Comparison of ENCODE assay signal across 9 mouse cellular contexts in the genomic region with DNA sequence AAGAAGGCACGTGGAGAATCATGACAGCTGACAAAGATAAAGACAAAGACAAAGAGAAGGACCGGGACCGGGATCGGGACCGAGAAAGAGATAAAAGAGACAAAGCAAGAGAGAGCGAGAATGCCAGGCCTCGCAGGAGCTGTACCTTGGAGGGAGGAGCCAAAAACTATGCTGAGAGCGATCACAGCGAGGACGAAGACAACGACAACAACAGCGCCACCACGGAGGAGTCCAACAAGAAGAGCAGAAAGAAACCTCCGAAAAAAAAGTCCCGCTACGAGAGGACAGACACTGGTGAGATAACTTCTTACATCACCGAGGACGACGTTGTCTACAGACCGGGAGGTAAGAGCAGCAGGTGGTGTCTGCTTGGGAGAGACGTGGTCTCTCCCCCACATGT.
DNase-seq lines count a peak whose midpoint lies in the region; ATAC-seq lines count a peak whose summit lies in the region.
"Had no signal": no experiment of that assay in that cellular context is flagged by ENCODE, and none has a peak within 500 bp of the region (broad histone marks: within the 10 kb centered on the region; RNA-seq: fewer than 3 reads in every experiment).

No protein-coding gene starts in this region.

- no peak for ATAC-seq in heart, embryonic 11.5 days (replicated peaks; ENCODE audit: insufficient number of reproducible peaks, low FRiP score, low TSS enrichment)
- ATAC-seq in heart, embryonic 16.5 days (replicated peaks; ENCODE audit: extremely low read depth, insufficient read depth, low FRiP score), result no peak

- H3K27me3 ChIP-seq in heart, embryonic 11.5 days (ENCODE audit: control insufficient read depth, insufficient read depth, low read length), result no peaks in the 10 kb centered on the region
- H3K27me3 ChIP-seq in heart, embryonic 16.5 days (ENCODE audit: control insufficient read depth, insufficient read depth, low read length), result no peaks in the 10 kb centered on the region

- H3K36me3 ChIP-seq in heart, embryonic 11.5 days (ENCODE audit: control insufficient read depth, insufficient read depth, low read length), result no peaks in the 10 kb centered on the region
- H3K36me3 ChIP-seq in heart, embryonic 16.5 days (ENCODE audit: control insufficient read depth, insufficient read depth), result peaks cover 9% of the 10 kb centered on the region; the same call in 1 of the 2 replicates

- no peak overlapping the region; the same call in 1 of the 2 replicates for H3K9ac ChIP-seq in heart, embryonic 11.5 days (ENCODE audit: low read depth, low read length)
- peak overlapping the region; percentile 33; the same call in 1 of the 2 replicates for H3K9ac ChIP-seq in heart, embryonic 16.5 days (ENCODE audit: low read length)

- peak overlapping the region; percentile 33 for H3K4me2 ChIP-seq in heart, embryonic 11.5 days
- H3K4me2 ChIP-seq in heart, embryonic 16.5 days (ENCODE audit: low read depth, low read length), result peak overlapping the region; percentile 47

- WGBS in heart, embryonic 11.5 days (ENCODE audit: insufficient replicate concordance), result 17% methylated on average over 21 of the region's 21 CpGs
- 28% methylated on average over 21 of the region's 21 CpGs for WGBS in heart, embryonic 16.5 days

- peaks cover 52% of the 10 kb centered on the region for H3K4me1 ChIP-seq in heart, embryonic 11.5 days (ENCODE audit: control insufficient read depth, insufficient read depth, low read length)
- H3K4me1 ChIP-seq in heart, embryonic 16.5 days (ENCODE audit: control insufficient read depth, insufficient read depth, low read length), result peaks cover 60% of the 10 kb centered on the region

- H3K27ac ChIP-seq in heart, embryonic 11.5 days (ENCODE audit: low read depth, low read length), result peak overlapping the region; percentile 36; the same call in 1 of the 2 replicates
- peak overlapping the region; percentile 25; the same call in 1 of the 2 replicates for H3K27ac ChIP-seq in heart, embryonic 16.5 days (ENCODE audit: low read length)
- H3K27ac ChIP-seq: stomach, postnatal 0 days had no signal

- H3K4me3 ChIP-seq in heart, embryonic 11.5 days (ENCODE audit: low read depth, low read length), result no peak overlapping the region
- H3K4me3 ChIP-seq in heart, embryonic 16.5 days (ENCODE audit: low read length), result peak overlapping the region; percentile 14

- H3K9me3 ChIP-seq in heart, embryonic 11.5 days (replicated peaks; ENCODE audit: control insufficient read depth, low read length), result no peaks in the 10 kb centered on the region
- H3K9me3 ChIP-seq in heart, embryonic 16.5 days (replicated peaks; ENCODE audit: control insufficient read depth, low read length), result no peaks in the 10 kb centered on the region

- no peak for DNase-seq in heart, adult 9 months (ENCODE audit: low spot score in 2 of 2)
- peak; percentile 61 for DNase-seq in thymus, postnatal 0 days (ENCODE audit: low spot score)
- no peak for DNase-seq in thymus, postnatal 36 days
- no peak for DNase-seq in urinary bladder, postnatal 36 days (ENCODE audit: low spot score in 2 of 2)
- DNase-seq in kidney, postnatal 10 days, result no peak
- DNase-seq: layer of hippocampus, adult 9-11 months had no signal
